Mouse (Mus musculus) lung, postnatal 0 days (tissue): ENCODE data around the gene Umps.

Experiments used
- CTCF ChIP-seq: IDR thresholded peaks from 2 replicates; pipeline ENCODE4 v1.5.1; 2016; ENCODE audit warnings: antibody characterized with exemption, mild to moderate bottlenecking
- EP300 ChIP-seq: IDR thresholded peaks from 2 replicates; pipeline ENCODE4 v1.6.1; 2016; ENCODE audit warnings: antibody characterized with exemption, mild to moderate bottlenecking, control low read depth

DNA sequence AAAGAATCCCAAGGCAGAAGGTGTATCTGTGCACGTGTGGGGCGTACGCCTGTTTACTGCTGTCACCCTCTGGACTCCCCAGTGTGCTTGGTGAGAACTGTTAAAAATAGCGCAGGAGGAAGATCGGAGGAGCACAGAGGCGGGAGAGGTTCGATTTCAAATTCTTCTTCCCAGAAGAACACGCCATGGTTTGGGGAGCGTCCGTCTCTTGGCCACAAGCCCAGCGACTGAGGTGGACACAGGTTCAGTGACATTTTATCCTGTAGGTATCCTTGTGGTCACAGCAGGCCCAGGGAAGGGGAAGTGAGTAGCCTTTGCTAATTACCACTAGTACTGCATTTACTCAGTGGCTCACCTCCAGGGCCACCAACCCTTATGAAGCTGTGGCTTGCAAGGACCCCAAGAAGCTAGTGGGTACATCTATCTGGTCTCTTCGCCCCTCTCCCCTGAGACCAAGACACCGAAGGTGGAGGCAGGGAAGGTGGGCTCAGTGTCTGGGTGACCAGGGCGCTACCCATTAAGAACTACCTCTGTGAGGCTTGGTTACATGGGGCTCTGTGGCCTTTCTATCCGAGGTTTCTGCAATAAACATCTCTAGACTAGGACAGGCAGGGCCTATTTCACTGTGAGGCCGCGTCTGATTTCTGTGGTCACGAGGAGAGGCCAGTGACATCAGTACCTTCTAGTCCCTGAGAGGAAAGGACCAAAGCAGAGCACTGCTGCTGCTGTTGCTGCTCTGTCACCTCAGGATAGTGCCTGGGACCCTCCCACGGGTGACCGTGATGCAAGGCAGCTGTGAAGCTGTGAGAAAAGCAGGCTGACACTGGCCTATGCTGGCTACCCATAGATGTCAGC is 45.4 kb upstream of the Umps start:
- TF ChIP-seq CTCF (no peak), EP300 (no peak)
